Mouse (Mus musculus) hindbrain, embryonic 10.5 days (tissue): ENCODE data around the gene Shank3. TPM values are rescaled to one million over a fixed set of nuclear protein-coding genes. Genes with fewer than 3 reads are reported as not detected.

Experiments
- DNase-seq: peaks from one replicate; pipeline ENCODE4 v3.0.0-alpha.2; 2017; ENCODE audit warnings: low spot score
- H3K27ac ChIP-seq: fragments of 300-500 bp; sonication (generic); 2 replicates; pipeline ENCODE4 v1.5.1; 2016; ENCODE audit warnings: mild to moderate bottlenecking, moderate library complexity
- H3K27me3 ChIP-seq: fragments of 300-500 bp; sonication (generic); 2 replicates; pipeline ENCODE4 v1.6.1; 2016; ENCODE audit warnings: mild to moderate bottlenecking; ENCODE audit not compliant: poor library complexity, insufficient read depth, severe bottlenecking
- H3K36me3 ChIP-seq: fragments of 300-500 bp; sonication (generic); 2 replicates; pipeline ENCODE4 v1.6.1; 2016; ENCODE audit warnings: mild to moderate bottlenecking, moderate library complexity
- H3K4me1 ChIP-seq: fragments of 300-500 bp; sonication (generic); replicated peaks from 2 replicates; pipeline ENCODE4 v1.6.1; 2016; ENCODE audit warnings: mild to moderate bottlenecking
- H3K4me3 ChIP-seq: fragments of 300-500 bp; sonication (generic); 2 replicates; pipeline ENCODE4 v1.5.1; 2016; ENCODE audit warnings: mild to moderate bottlenecking, moderate library complexity
- H3K9me3 ChIP-seq: fragments of 300-500 bp; sonication (generic); 2 replicates; pipeline ENCODE4 v1.6.1; 2016; ENCODE audit warnings: mild to moderate bottlenecking, moderate library complexity
- WGBS: fragments of 180-500 bp; shearing (Covaris S2); methylation state at CpG from one replicate; pipeline ENCODE4 v1.1.7; 2016; 5-methylcytosine and 5-hydroxymethylcytosine counted together
- polyA plus RNA-seq: library from polyadenylated mRNA; unstranded; fragments of >200 nt; fragmentation: Nextera tagmentation; extraction: Ambion mirVana; gene quantifications from 2 replicates; pipeline ENCODE4 v1.2.1, GENCODE M21; 2016

Shank3 gene
- polyA plus RNA-seq, 1 experiment from 2014 or later = 3.5 TPM

DNA sequence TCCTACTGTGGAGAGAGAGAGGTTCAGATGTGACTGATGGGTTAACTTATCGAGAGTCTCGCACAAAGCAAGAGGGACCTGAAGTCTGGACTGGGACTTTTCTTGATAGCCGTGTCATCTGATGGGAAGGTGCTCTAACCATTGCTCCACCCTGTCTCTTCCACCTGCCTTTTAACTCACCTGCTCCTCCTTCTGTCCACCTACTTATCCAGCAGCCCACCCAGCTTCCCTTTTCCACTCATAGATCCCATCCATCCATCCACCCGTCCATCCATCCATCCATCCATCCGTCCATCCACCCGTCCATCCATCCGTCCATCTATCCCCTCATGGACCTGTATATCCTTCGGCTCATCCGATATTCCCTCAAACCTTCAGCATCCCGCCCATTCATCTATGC, 29.5 kb downstream of the Shank3 start:
- Histone ChIP-seq H3K27me3 (peaks cover 35% of the 10 kb centered on the region), H3K36me3 (0 out of 2 replicates have a peak, but pooled peaks cover 5% of the 10 kb centered on the region), H3K4me1 (peaks cover 31% of the 10 kb centered on the region), H3K27ac (no peak overlapping the region), H3K9me3 (no peaks in the 10 kb centered on the region), H3K4me3 (no peak overlapping the region)
- 93% methylated on average over 10 of the region's 10 CpGs for WGBS
- no peak for DNase-seq

GRCm38 (mm10) chr15:89530336-89530735, 30.9 kb downstream of the Shank3 start:
- no peak overlapping the region for H3K27ac ChIP-seq
- peak; percentile 72 for DNase-seq
- 5% methylated on average over 4 of the region's 4 CpGs for WGBS
- 0 out of 2 replicates have a peak, but pooled peaks cover 5% of the 10 kb centered on the region for H3K36me3 ChIP-seq
- H3K9me3 ChIP-seq = no peaks in the 10 kb centered on the region
- peaks cover 21% of the 10 kb centered on the region for H3K4me1 ChIP-seq
- peaks cover 21% of the 10 kb centered on the region for H3K27me3 ChIP-seq
- H3K4me3 ChIP-seq = no peak overlapping the region

DNA sequence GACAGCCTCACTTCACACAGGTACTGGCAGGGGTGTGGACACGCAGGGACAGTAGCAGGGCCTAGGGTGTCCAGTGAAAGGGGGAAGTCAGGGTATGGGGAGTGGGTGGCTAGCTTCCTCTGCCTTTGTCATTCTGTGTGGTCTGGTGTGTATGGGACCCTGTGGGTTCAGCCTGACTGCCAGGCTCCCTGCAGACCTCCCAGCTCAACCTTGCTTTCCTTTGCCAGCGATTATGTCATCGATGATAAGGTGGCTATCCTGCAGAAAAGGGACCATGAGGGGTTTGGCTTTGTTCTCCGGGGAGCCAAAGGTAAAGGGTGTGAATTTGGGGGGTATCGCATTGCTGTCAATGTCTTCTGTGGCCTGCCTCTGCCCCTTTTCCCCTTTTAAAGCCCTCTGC, 32.0 kb downstream of the Shank3 start:
- Histone ChIP-seq H3K4me3 (no peak overlapping the region), H3K9me3 (no peaks in the 10 kb centered on the region), H3K27ac (no peak overlapping the region), H3K27me3 (peaks cover 16% of the 10 kb centered on the region), H3K4me1 (peaks cover 21% of the 10 kb centered on the region), H3K36me3 (0 out of 2 replicates have a peak, but pooled peaks cover 5% of the 10 kb centered on the region)
- DNase-seq = no peak
- WGBS = 92% methylated on average over 5 of the region's 5 CpGs

DNA sequence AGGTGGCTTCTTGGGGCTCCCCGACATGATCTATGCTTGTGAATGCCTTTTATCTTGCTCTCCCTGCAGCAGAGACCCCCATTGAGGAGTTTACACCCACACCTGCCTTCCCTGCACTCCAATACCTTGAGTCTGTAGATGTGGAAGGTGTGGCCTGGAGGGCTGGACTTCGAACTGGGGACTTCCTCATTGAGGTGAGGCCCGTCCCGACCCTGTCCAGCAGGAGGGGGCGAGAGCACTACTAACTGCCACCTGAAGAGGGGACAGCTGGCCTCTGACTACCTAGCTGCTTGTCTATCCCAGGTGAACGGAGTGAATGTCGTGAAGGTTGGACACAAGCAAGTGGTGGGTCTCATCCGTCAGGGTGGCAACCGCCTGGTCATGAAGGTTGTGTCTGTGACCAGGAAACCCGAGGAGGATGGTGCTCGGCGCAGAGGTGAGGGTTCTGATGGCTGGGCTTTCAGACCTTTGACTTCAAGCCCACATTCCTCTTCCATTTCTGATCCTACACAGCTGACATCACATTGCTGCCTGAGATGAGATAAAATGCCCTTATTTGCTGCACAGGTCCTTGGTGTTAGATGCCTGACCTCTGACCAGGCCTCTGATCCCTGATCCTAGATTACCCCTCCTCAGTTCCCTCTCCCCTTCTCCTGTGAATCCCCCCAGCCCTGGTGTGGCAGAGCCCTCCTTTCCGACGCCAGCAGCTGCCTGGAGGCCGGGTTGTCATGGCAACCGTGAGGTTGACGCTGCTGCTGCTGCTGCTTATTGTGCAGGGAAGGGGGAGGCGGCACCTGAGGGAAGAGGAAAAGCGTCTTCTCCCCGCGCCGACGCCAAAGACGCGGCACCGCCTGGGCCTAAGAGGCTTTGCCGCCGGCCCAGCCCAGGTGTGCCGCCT, 32.9 kb downstream of the Shank3 start:
- peak overlapping the region; percentile 82 for H3K27ac ChIP-seq
- 23% methylated on average over 29 of the region's 29 CpGs for WGBS

DNA sequence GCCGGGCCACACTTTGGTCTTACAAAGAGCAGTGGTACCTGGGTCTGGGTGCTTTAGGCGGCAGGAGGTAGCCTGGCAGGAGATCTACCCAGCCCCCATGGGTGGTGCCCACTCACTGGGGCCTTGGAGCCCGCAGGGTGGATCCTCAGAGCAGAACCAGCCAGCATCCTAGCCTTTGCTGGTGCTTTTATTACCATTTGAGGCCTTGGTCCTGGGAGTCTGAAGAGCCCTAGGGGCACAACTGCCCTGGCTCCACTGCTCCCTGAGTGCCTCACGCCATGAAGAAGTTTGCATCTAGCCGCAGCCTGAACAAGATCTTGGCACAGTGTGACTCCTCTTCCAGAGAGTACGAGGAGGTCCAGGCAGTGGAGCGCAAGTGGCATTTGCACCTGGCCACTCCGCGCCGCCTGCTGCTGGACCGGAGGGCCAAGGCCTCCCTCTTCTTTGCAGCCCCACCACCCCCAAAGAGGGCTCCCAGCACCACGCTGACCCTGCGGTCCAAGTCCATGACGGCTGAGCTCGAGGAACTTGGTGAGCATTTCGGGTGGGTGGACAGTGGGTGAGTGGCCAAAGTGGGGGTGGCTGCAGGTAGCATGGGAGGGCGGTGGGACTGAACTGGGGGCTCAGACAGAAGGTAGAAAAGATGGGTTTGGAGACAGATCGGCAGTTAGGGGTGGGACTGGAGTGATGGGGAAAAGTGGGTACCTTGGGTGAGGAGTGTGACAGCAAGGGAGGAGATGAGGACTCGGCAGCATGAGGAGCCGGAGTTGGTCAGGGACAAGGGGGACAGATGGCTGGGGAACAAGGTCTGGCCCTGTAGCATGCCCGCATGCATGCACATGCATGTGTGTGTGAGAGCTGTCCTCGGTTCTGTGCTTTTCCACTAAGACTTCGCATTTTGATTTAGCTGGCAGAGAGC, 33.8 kb downstream of the Shank3 start:
- Histone ChIP-seq H3K4me3 (peak overlapping the region; percentile 47), H3K27me3 (peaks cover 16% of the 10 kb centered on the region), H3K4me1 (peaks cover 21% of the 10 kb centered on the region), H3K27ac (peak overlapping the region; percentile 82), H3K9me3 (no peaks in the 10 kb centered on the region), H3K36me3 (no peaks in the 10 kb centered on the region)
- DNase-seq = no peak
- 71% methylated on average over 23 of the region's 23 CpGs for WGBS

More for the DNA sequence above, 32.9 kb downstream of the Shank3 start:
- DNase-seq = peak; percentile 79
- Histone ChIP-seq H3K36me3 (no peaks in the 10 kb centered on the region), H3K4me1 (peaks cover 21% of the 10 kb centered on the region), H3K27me3 (peaks cover 16% of the 10 kb centered on the region), H3K4me3 (peak overlapping the region; percentile 47), H3K9me3 (no peaks in the 10 kb centered on the region)

DNA sequence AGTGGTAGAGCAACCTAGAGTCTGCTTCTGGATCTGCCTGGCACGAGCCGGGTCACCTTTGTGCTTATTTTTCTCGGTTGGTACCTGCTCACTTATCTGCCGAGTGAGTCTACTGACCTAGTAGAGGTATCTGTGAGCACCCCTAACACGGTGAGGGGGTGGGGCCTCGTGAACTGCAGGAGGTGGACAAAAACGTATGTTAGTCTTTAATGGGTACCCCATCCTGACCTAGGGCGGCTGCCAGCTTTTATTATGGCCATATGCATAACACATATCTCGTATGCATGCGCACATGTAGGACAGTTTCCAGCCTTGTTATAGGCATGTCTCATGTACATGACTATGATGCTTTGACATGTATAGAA, 34.4 kb downstream of the Shank3 start:
- 90% methylated on average over 10 of the region's 10 CpGs for WGBS

DNA sequence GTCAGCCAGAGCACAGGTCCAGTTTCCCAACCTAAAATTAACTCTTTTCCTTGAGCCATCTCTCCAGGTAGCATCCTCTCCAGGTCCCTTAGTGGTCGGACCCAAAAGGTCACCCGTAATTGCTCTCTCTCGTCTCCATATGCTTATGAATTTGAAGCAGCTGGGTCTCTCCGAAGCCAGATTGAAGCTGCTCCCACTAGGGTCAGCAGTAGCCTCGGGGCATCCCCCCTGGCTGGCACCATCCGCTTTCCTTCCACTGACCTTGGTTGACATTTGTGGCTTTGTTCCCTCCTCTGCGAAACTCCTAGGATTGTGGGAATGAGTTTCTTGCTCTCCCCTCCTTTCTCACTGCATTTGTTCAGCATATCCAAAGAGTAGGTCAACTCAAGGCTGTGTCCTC, 44.7 kb downstream of the Shank3 start:
- H3K4me1 ChIP-seq = peaks cover 22% of the 10 kb centered on the region
- 78% methylated on average over 7 of the region's 7 CpGs for WGBS
- no peak overlapping the region for H3K4me3 ChIP-seq
- H3K27ac ChIP-seq = no peak overlapping the region
- no peak for DNase-seq
- H3K9me3 ChIP-seq = no peaks in the 10 kb centered on the region
- peaks cover 34% of the 10 kb centered on the region for H3K27me3 ChIP-seq
- H3K36me3 ChIP-seq = peaks cover 34% of the 10 kb centered on the region

More for the DNA sequence above, 34.4 kb downstream of the Shank3 start:
- Histone ChIP-seq H3K9me3 (no peaks in the 10 kb centered on the region), H3K27me3 (peaks cover 16% of the 10 kb centered on the region), H3K27ac (no peak overlapping the region), H3K4me3 (no peak overlapping the region), H3K36me3 (no peaks in the 10 kb centered on the region), H3K4me1 (peaks cover 21% of the 10 kb centered on the region)
- DNase-seq = no peak

DNA sequence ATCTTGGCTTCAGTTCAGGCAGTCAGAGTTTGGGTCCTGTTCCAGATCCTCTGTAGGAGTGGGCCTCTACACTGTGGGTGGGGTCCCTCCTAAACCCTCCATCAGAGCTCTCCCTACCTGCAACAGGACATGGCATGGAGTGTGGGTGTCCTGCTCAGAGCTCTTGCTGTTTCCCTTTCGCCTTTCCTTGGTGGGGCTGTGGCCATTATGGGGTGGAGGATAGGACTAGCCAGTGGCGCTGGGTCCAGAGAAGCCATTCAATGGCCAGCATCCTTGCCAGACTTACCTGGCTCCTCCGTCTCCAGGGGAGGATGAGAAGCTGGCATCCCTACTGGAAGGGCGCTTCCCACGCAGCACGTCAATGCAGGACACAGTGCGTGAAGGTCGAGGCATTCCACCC, 47.9 kb downstream of the Shank3 start:
- Histone ChIP-seq H3K36me3 (peaks cover 51% of the 10 kb centered on the region), H3K27me3 (peaks cover 44% of the 10 kb centered on the region), H3K27ac (peak overlapping the region; percentile 72), H3K4me3 (peak overlapping the region; percentile 48), H3K4me1 (peaks cover 25% of the 10 kb centered on the region), H3K9me3 (no peaks in the 10 kb centered on the region)
- 51% methylated on average over 8 of the region's 8 CpGs for WGBS
- DNase-seq = no peak

GRCm38 (mm10) chr15:89547824-89548601, 48.6 kb downstream of the Shank3 start:
- Histone ChIP-seq H3K4me3 (peak overlapping the region; percentile 48), H3K4me1 (peaks cover 25% of the 10 kb centered on the region), H3K36me3 (peaks cover 46% of the 10 kb centered on the region), H3K27ac (peak overlapping the region; percentile 72), H3K9me3 (no peaks in the 10 kb centered on the region), H3K27me3 (peaks cover 44% of the 10 kb centered on the region)
- peak; percentile 79 for DNase-seq
- 8% methylated on average over 58 of the region's 58 CpGs for WGBS

DNA sequence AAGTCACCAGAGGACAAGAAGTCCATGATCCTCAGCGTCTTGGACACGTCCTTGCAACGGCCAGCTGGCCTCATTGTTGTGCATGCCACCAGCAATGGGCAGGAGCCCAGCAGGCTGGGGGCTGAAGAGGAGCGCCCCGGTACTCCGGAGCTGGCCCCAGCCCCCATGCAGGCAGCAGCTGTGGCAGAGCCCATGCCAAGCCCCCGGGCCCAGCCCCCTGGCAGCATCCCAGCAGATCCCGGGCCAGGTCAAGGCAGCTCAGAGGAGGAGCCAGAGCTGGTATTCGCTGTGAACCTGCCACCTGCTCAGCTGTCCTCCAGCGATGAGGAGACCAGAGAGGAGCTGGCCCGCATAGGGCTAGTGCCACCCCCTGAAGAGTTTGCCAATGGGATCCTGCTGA, 49.4 kb downstream of the Shank3 start:
- DNase-seq = no peak
- Histone ChIP-seq H3K27me3 (peaks cover 44% of the 10 kb centered on the region), H3K27ac (peak overlapping the region; percentile 72; the same call in 1 of the 2 replicates), H3K9me3 (no peaks in the 10 kb centered on the region), H3K4me3 (peak overlapping the region; percentile 48), H3K36me3 (peaks cover 37% of the 10 kb centered on the region), H3K4me1 (peaks cover 25% of the 10 kb centered on the region)
- WGBS = 37% methylated on average over 11 of the region's 11 CpGs

DNA sequence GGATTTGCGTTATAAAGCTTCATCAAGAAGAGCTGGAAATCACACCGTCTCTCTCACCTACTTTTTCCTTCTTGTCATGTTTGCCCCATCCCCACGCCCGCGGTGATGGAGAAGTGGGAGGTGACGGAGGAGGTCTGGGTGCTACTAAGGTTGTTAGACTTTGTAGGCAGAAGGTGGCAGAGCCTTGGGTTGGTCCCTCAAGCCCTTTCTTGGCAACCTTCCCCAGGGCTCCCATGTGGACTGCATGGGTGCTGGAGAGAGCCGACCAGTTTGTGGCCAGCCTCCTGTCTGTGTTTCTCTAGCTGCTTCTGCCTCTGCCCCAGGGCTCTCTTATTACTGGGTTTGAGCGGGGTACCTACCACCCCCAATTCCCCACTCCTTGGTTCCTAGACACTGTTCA, 51.1 kb downstream of the Shank3 start:
- H3K4me3 ChIP-seq = no peak overlapping the region
- no peak overlapping the region for H3K27ac ChIP-seq
- peaks cover 53% of the 10 kb centered on the region for H3K27me3 ChIP-seq
- H3K4me1 ChIP-seq = peaks cover 25% of the 10 kb centered on the region
- H3K9me3 ChIP-seq = no peaks in the 10 kb centered on the region
- no peak for DNase-seq
- H3K36me3 ChIP-seq = peaks cover 36% of the 10 kb centered on the region
- 92% methylated on average over 8 of the region's 8 CpGs for WGBS

DNA sequence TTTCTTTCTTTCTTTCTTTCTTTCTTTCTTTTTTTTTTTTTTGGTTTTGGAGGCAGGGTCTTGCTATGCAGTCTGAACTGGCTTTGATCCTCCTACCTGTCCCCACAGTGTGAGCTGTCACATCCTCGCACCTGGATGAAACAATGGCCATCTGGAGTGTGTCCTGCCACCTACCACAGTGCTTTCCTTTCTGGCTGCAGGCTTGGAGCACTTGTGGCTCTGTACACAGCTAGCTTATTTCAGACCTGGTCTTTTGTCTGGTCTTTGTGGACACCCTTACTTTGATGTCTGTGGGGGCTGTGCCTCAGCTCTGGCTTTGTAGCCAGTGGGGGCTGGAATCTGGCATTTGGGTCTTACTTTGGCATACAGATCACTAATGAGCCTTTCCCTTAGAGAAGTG, 52.3 kb downstream of the Shank3 start:
- no peak overlapping the region for H3K4me3 ChIP-seq
- H3K27me3 ChIP-seq = peaks cover 56% of the 10 kb centered on the region
- DNase-seq = no peak
- no peaks in the 10 kb centered on the region for H3K9me3 ChIP-seq
- peaks cover 34% of the 10 kb centered on the region for H3K4me1 ChIP-seq
- no peak overlapping the region for H3K27ac ChIP-seq
- 89% methylated on average over 1 of the region's 1 CpGs for WGBS
- peaks cover 25% of the 10 kb centered on the region for H3K36me3 ChIP-seq
